Comparison of ENCODE assay signal across 15 mouse cellular contexts in genomic region chr4:148523538-148523937, GRCm38 (mm10). TPM values are rescaled to one million over a fixed set of nuclear protein-coding genes. Genes with fewer than 3 reads are reported as not detected.
DNase-seq lines count a peak whose midpoint lies in the region; ATAC-seq lines count a peak whose summit lies in the region.
"Had no signal": no experiment of that assay in that cellular context is flagged by ENCODE, and none has a peak within 500 bp of the region (broad histone marks: within the 10 kb centered on the region; RNA-seq: fewer than 3 reads in every experiment).

No protein-coding gene starts in this region.

- H3K9ac ChIP-seq in hindbrain, embryonic 15.5 days: no peak overlapping the region
- H3K9ac ChIP-seq: liver, embryonic 12.5 days had no signal

- H3K4me3 ChIP-seq in hindbrain, embryonic 15.5 days: no peak overlapping the region
- no peak overlapping the region for H3K4me3 ChIP-seq in hindbrain, embryonic 10.5 days
- H3K4me3 ChIP-seq: liver, embryonic 12.5 days; megakaryocyte, embryonic 14.5 days had no signal

- 77% methylated on average over 7 of the region's 7 CpGs for WGBS in hindbrain, embryonic 15.5 days
- WGBS in hindbrain, embryonic 10.5 days: 85% methylated on average over 7 of the region's 7 CpGs

- H3K27ac ChIP-seq in hindbrain, embryonic 15.5 days (replicated peaks): peak overlapping the region; percentile 63
- H3K27ac ChIP-seq in hindbrain, embryonic 10.5 days: no peak overlapping the region
- H3K27ac ChIP-seq: liver, embryonic 12.5 days; stomach, postnatal 0 days had no signal

- no peaks in the 10 kb centered on the region for H3K9me3 ChIP-seq in hindbrain, embryonic 15.5 days
- no peaks in the 10 kb centered on the region for H3K9me3 ChIP-seq in hindbrain, embryonic 10.5 days
- H3K9me3 ChIP-seq: liver, embryonic 12.5 days had no signal

- peak; percentile 42 to 55 for DNase-seq in adrenal gland, adult (ENCODE audit: inconsistent age in 2 of 2, low spot score in 1 of 2)
- DNase-seq in adrenal gland, adult 18-20 months (ENCODE audit: low spot score in 2 of 2): no peak
- DNase-seq in hindbrain, embryonic 10.5 days (ENCODE audit: low spot score): no peak
- DNase-seq in urinary bladder, postnatal 14 days (ENCODE audit: low spot score): peak; percentile 39
- DNase-seq in urinary bladder, postnatal 36 days (ENCODE audit: low spot score in 2 of 2): no peak
- no peak for DNase-seq in frontal cortex, adult 2 months (ENCODE audit: extremely low spot score in 1 of 2, low spot score in 1 of 2)
- no peak for DNase-seq in cerebellum, adult 11-12 months
- DNase-seq: cerebellum, postnatal 25 days; layer of hippocampus, adult 9-11 months; right cerebral cortex, postnatal 14 days; thymus, postnatal 25 days had no signal

- no peak for ATAC-seq in hindbrain, embryonic 15.5 days (ENCODE audit: low FRiP score, low read depth)
- ATAC-seq: liver, embryonic 12.5 days had no signal

- no peak overlapping the region for H3K4me2 ChIP-seq in hindbrain, embryonic 15.5 days
- H3K4me2 ChIP-seq: liver, embryonic 12.5 days had no signal

- H3K4me1 ChIP-seq in hindbrain, embryonic 15.5 days (replicated peaks): peaks cover 3% of the 10 kb centered on the region; the same call in 1 of the 2 replicates
- H3K4me1 ChIP-seq in hindbrain, embryonic 10.5 days (replicated peaks): peaks cover 3% of the 10 kb centered on the region
- H3K4me1 ChIP-seq: liver, embryonic 12.5 days had no signal

- H3K27me3 ChIP-seq in hindbrain, embryonic 15.5 days: no peaks in the 10 kb centered on the region
- H3K27me3 ChIP-seq in hindbrain, embryonic 10.5 days (ENCODE audit: insufficient read depth, poor library complexity, severe bottlenecking): no peaks in the 10 kb centered on the region
- H3K27me3 ChIP-seq: liver, embryonic 12.5 days; megakaryocyte, embryonic 14.5 days had no signal

- H3K36me3 ChIP-seq in hindbrain, embryonic 15.5 days: peaks cover 64% of the 10 kb centered on the region
- peaks cover 96% of the 10 kb centered on the region for H3K36me3 ChIP-seq in hindbrain, embryonic 10.5 days

RNA-seq across cellular contexts. Expression of gene Angptl7, which starts 23.3 kb away (rescaled TPM):
- 1 to 10 TPM in 1 of 2 experiments, under 1 TPM in 1; 0.63 to 1.3 TPM for total RNA-seq in adrenal gland, adult 18-20 months (2021)
- 0.44 and 0.50 TPM in 2 replicates for polyA plus RNA-seq in hindbrain, embryonic 15.5 days (2015; fragmentation: Nextera tagmentation; extraction: Ambion mirVana)
- polyA plus RNA-seq in hindbrain, embryonic 10.5 days (2016; fragmentation: Nextera tagmentation; extraction: Ambion mirVana): 0.29 and 0.31 TPM in 2 replicates
- polyA plus RNA-seq in frontal cortex, adult 2 months (2012; rRNA removed): 0.28 and 0.40 TPM in 2 replicates

RNA-seq across cellular contexts. Expression of gene Exosc10, which starts 34.7 kb away (rescaled TPM):
- total RNA-seq in adrenal gland, adult 18-20 months (2021): 10 to 100 TPM; 42.7 to 44.8 TPM
- polyA plus RNA-seq in hindbrain, embryonic 15.5 days (2015; fragmentation: Nextera tagmentation; extraction: Ambion mirVana): 88.5 and 91.7 TPM in 2 replicates
- polyA plus RNA-seq in hindbrain, embryonic 10.5 days (2016; fragmentation: Nextera tagmentation; extraction: Ambion mirVana): 92.9 and 97.4 TPM in 2 replicates
- polyA plus RNA-seq in frontal cortex, adult 2 months (2012; rRNA removed): 44.8 and 45.4 TPM in 2 replicates

Comparison
In these comparisons a context has a peak if more than half of its experiments do, and no peak if none do; other contexts are left out.
1. DNase-seq: peak in adrenal gland, adult (2 of 2) and urinary bladder, postnatal 14 days (single experiment); none in adrenal gland, adult 18-20 months (0 of 2), hindbrain, embryonic 10.5 days (single experiment), urinary bladder, postnatal 36 days (0 of 2), frontal cortex, adult 2 months (0 of 2) and cerebellum, adult 11-12 months (single experiment).